10 mouse cellular contexts compared by ENCODE assay signal in genomic region chr10:98781888-98782351, GRCm38 (mm10).
A peak's percentile ranks its signal among the peaks of the same experiment; 100 is the strongest.
DNase-seq lines count a peak whose midpoint lies in the region; ATAC-seq and TF ChIP-seq lines count a peak whose summit lies in the region.
"Had no signal": no experiment of that assay in that cellular context is flagged by ENCODE, and none has a peak within 500 bp of the region (broad histone marks: within the 10 kb centered on the region; RNA-seq: fewer than 3 reads in every experiment).

No protein-coding gene starts in this region.

- no peaks in the 10 kb centered on the region for H3K4me1 ChIP-seq in lung, embryonic 14.5 days (ENCODE audit: insufficient read depth)
- H3K4me1 ChIP-seq in lung, adult 2 months (ENCODE audit: control insufficient read depth, insufficient read depth, low read length) = no peaks in the 10 kb centered on the region; the same call in 1 of the 2 replicates
- H3K4me1 ChIP-seq in heart, postnatal 0 days (ENCODE audit: control insufficient read depth, insufficient read depth) = peaks cover 14% of the 10 kb centered on the region

- H3K27ac ChIP-seq in lung, embryonic 14.5 days (ENCODE audit: low read depth) = no peak overlapping the region
- no peak overlapping the region for H3K27ac ChIP-seq in heart, postnatal 0 days (ENCODE audit: low read depth)

- no peaks in the 10 kb centered on the region for H3K9me3 ChIP-seq in lung, embryonic 14.5 days (ENCODE audit: low read depth, low read length)
- H3K9me3 ChIP-seq in heart, postnatal 0 days (replicated peaks; ENCODE audit: control insufficient read depth, low read length) = no peaks in the 10 kb centered on the region

- no peak for TF ChIP-seq EP300 in heart, postnatal 0 days (IDR thresholded peaks at IDR 0.05; ENCODE audit: low read depth)

- DNase-seq in lung, embryonic 14.5 days = peak; percentile 15
- no peak for DNase-seq in lung, adult 2 months
- DNase-seq in brain, embryonic 14.5 days (ENCODE audit: low read depth) = peak; percentile 8
- DNase-seq in heart, postnatal 0 days (ENCODE audit: low spot score) = peak; percentile 34
- peak; percentile 41 to 45 for DNase-seq in natural killer cell, adult 2 months (ENCODE audit: low spot score in 2 of 2)
- no peak for DNase-seq in right cerebral cortex, adult 18-20 months
- no peak for DNase-seq in cerebellum, postnatal 25 days
- no peak for DNase-seq in urinary bladder, postnatal 4 days (ENCODE audit: low spot score in 2 of 2)
- DNase-seq: cerebellum, adult 8-10 months had no signal

- no peak overlapping the region for H3K4me3 ChIP-seq in lung, embryonic 14.5 days (ENCODE audit: low read depth, low read length)
- no peak overlapping the region for H3K4me3 ChIP-seq in lung, adult 2 months (replicated peaks; ENCODE audit: extremely low read depth, low read depth, low read length)
- no peak overlapping the region for H3K4me3 ChIP-seq in heart, postnatal 0 days (ENCODE audit: low read depth, low read length)

- no peak for TF ChIP-seq POLR2A in lung, adult 2 months (IDR thresholded peaks at IDR 0.05; ENCODE audit: borderline replicate concordance, extremely low read depth, low read depth, low read length)
- TF ChIP-seq POLR2A in brain, embryonic 14.5 days (IDR thresholded peaks at IDR 0.05; ENCODE audit: borderline replicate concordance, extremely low read depth, insufficient read depth, insufficient read length, poor library complexity, severe bottlenecking) = no peak

- no peak; the same call in 1 of the 2 replicates for ATAC-seq in lung, embryonic 14.5 days (ENCODE audit: insufficient read depth)
- ATAC-seq in heart, postnatal 0 days (ENCODE audit: insufficient read depth, low read depth) = peak; percentile 44; the same call in 1 of the 2 replicates
- ATAC-seq: midbrain, embryonic 16.5 days had no signal

- H3K4me2 ChIP-seq in lung, embryonic 14.5 days = no peak overlapping the region
- no peak overlapping the region for H3K4me2 ChIP-seq in heart, postnatal 0 days (ENCODE audit: low read depth, low read length)

- no peaks in the 10 kb centered on the region for H3K27me3 ChIP-seq in lung, embryonic 14.5 days (ENCODE audit: insufficient read depth, low read length)
- no peaks in the 10 kb centered on the region for H3K27me3 ChIP-seq in heart, postnatal 0 days (ENCODE audit: control insufficient read depth, insufficient read depth, low read length)

- 35% methylated on average over 3 of the region's 3 CpGs for WGBS in lung, embryonic 14.5 days
- 19% methylated on average over 3 of the region's 3 CpGs for WGBS in lung, adult 2 months
- WGBS in heart, postnatal 0 days = 28% methylated on average over 3 of the region's 3 CpGs

- no peak overlapping the region for H3K9ac ChIP-seq in lung, embryonic 14.5 days
- no peak overlapping the region for H3K9ac ChIP-seq in heart, postnatal 0 days (replicated peaks; ENCODE audit: low read depth, low read length)

- no peaks in the 10 kb centered on the region for H3K36me3 ChIP-seq in lung, embryonic 14.5 days (ENCODE audit: insufficient read depth)
- no peaks in the 10 kb centered on the region for H3K36me3 ChIP-seq in heart, postnatal 0 days (replicated peaks; ENCODE audit: control insufficient read depth, insufficient read depth, low read length)

- no peak for TF ChIP-seq CTCF in lung, embryonic 14.5 days (IDR thresholded peaks at IDR 0.05; ENCODE audit: low read depth)
- no peak for TF ChIP-seq CTCF in lung, adult 2 months (IDR thresholded peaks at IDR 0.05; ENCODE audit: insufficient read depth, low read length)
- TF ChIP-seq CTCF in brain, embryonic 14.5 days (IDR thresholded peaks at IDR 0.05; ENCODE audit: borderline replicate concordance, extremely low read depth, insufficient read depth, insufficient read length) = no peak
- no peak for TF ChIP-seq CTCF in heart, postnatal 0 days (IDR thresholded peaks at IDR 0.05; ENCODE audit: low read depth)

Comparison
In these comparisons a context has a peak if more than half of its experiments do, and no peak if none do; other contexts are left out.
1. DNase-seq: peak in lung, embryonic 14.5 days (single experiment), brain, embryonic 14.5 days (single experiment), heart, postnatal 0 days (single experiment) and natural killer cell, adult 2 months (2 of 2); none in lung, adult 2 months (single experiment), right cerebral cortex, adult 18-20 months (single experiment), cerebellum, postnatal 25 days (0 of 2) and urinary bladder, postnatal 4 days (0 of 2).